Comparison of ENCODE assay signal across 9 mouse cellular contexts in genomic region chr12:112958303-112958702, GRCm38 (mm10). TPM values are rescaled to one million over a fixed set of nuclear protein-coding genes. Genes with fewer than 3 reads are reported as not detected.
DNase-seq lines count a peak whose midpoint lies in the region; ATAC-seq lines count a peak whose summit lies in the region.
"Had no signal": no experiment of that assay in that cellular context is flagged by ENCODE, and none has a peak within 500 bp of the region (broad histone marks: within the 10 kb centered on the region; RNA-seq: fewer than 3 reads in every experiment).

No protein-coding gene starts in this region.

- no peaks in the 10 kb centered on the region for H3K27me3 ChIP-seq in neural tube, embryonic 15.5 days (replicated peaks)
- no peaks in the 10 kb centered on the region for H3K27me3 ChIP-seq in intestine, embryonic 14.5 days (replicated peaks; ENCODE audit: control insufficient read depth, insufficient read depth, low read length)
- H3K27me3 ChIP-seq: neural tube, embryonic 12.5 days had no signal

- peaks cover 44% of the 10 kb centered on the region for H3K36me3 ChIP-seq in neural tube, embryonic 15.5 days
- H3K36me3 ChIP-seq in intestine, embryonic 14.5 days (ENCODE audit: control insufficient read depth, insufficient read depth, low read length): peaks cover 44% of the 10 kb centered on the region

- peak; percentile 68 to 83 for DNase-seq in adrenal gland, adult (ENCODE audit: inconsistent age in 2 of 2, low spot score in 1 of 2)
- no peak for DNase-seq in adrenal gland, adult 8-10 months
- DNase-seq in neural tube, embryonic 10.5 days (ENCODE audit: extremely low spot score, low spot score): peak; percentile 32
- DNase-seq in embryo, embryonic 11 days: peak; percentile 53
- no peak for DNase-seq in intestine, embryonic 14.5 days (ENCODE audit: low spot score)
- no peak for DNase-seq in layer of hippocampus, adult 9-11 months

- 0 out of 2 replicates have a peak, but pooled peaks cover 4% of the 10 kb centered on the region for H3K4me1 ChIP-seq in neural tube, embryonic 15.5 days
- H3K4me1 ChIP-seq in intestine, embryonic 14.5 days (replicated peaks; ENCODE audit: control insufficient read depth, insufficient read depth, low read length): no peaks in the 10 kb centered on the region
- H3K4me1 ChIP-seq: neural tube, embryonic 12.5 days had no signal

- H3K9me3 ChIP-seq in neural tube, embryonic 15.5 days (replicated peaks): no peaks in the 10 kb centered on the region
- H3K9me3 ChIP-seq in intestine, embryonic 14.5 days (ENCODE audit: control insufficient read depth, low read length): no peaks in the 10 kb centered on the region
- H3K9me3 ChIP-seq: neural tube, embryonic 12.5 days had no signal

- no peak overlapping the region for H3K27ac ChIP-seq in neural tube, embryonic 15.5 days (replicated peaks)
- H3K27ac ChIP-seq in intestine, embryonic 14.5 days (ENCODE audit: low read depth): no peak overlapping the region
- H3K27ac ChIP-seq: neural tube, embryonic 12.5 days had no signal

- no peak; the same call in 1 of the 2 replicates for ATAC-seq in neural tube, embryonic 15.5 days (ENCODE audit: low FRiP score)
- peak; percentile 65 for ATAC-seq in intestine, embryonic 14.5 days (replicated peaks; ENCODE audit: low FRiP score, low TSS enrichment, low read depth)
- ATAC-seq in megakaryocyte progenitor cell, adult 5-6 weeks (replicated peaks; ENCODE audit: poor library complexity): peak; percentile 53

- 40% methylated on average over 4 of the region's 4 CpGs for WGBS in neural tube, embryonic 15.5 days
- 31% methylated on average over 4 of the region's 4 CpGs for WGBS in intestine, embryonic 14.5 days

- no peak overlapping the region for H3K4me2 ChIP-seq in neural tube, embryonic 15.5 days
- no peak overlapping the region for H3K4me2 ChIP-seq in intestine, embryonic 14.5 days (ENCODE audit: low read length)
- H3K4me2 ChIP-seq: neural tube, embryonic 12.5 days had no signal

- H3K9ac ChIP-seq in neural tube, embryonic 15.5 days (replicated peaks): no peak overlapping the region
- H3K9ac ChIP-seq in intestine, embryonic 14.5 days (ENCODE audit: low read length): no peak overlapping the region
- H3K9ac ChIP-seq: neural tube, embryonic 12.5 days had no signal

- H3K4me3 ChIP-seq in neural tube, embryonic 15.5 days (replicated peaks): no peak overlapping the region
- no peak overlapping the region for H3K4me3 ChIP-seq in intestine, embryonic 14.5 days (ENCODE audit: low read depth, low read length)
- H3K4me3 ChIP-seq: neural tube, embryonic 12.5 days had no signal

RNA-seq across cellular contexts. Expression of gene Nudt14, which starts 16.4 kb away (rescaled TPM):
- 10 to 100 TPM; 29.3 to 45.0 (median 36.1) TPM for total RNA-seq in adrenal gland, adult 8-10 months (2022)
- 62.4 and 66.8 TPM in 2 replicates for polyA plus RNA-seq in neural tube, embryonic 15.5 days (2015; fragmentation: Nextera tagmentation; extraction: Ambion mirVana)
- polyA plus RNA-seq in intestine, embryonic 14.5 days (2014; fragmentation: Nextera tagmentation; extraction: Ambion mirVana): 102 and 105 TPM in 2 replicates
- total RNA-seq in megakaryocyte progenitor cell, adult 5-6 weeks (2015): 12.6 and 13.4 TPM in 2 replicates
- 14.8 TPM in 2 replicates for total RNA-seq in megakaryocyte progenitor cell, adult 5-6 weeks (2017)

RNA-seq across cellular contexts. Expression of gene Btbd6, which starts 18.0 kb away (rescaled TPM):
- 10 to 100 TPM; 21.5 to 30.9 (median 24.2) TPM for total RNA-seq in adrenal gland, adult 8-10 months (2022)
- 46.3 and 50.0 TPM in 2 replicates for polyA plus RNA-seq in neural tube, embryonic 15.5 days (2015; fragmentation: Nextera tagmentation; extraction: Ambion mirVana)
- 21.7 and 23.2 TPM in 2 replicates for polyA plus RNA-seq in intestine, embryonic 14.5 days (2014; fragmentation: Nextera tagmentation; extraction: Ambion mirVana)
- total RNA-seq in megakaryocyte progenitor cell, adult 5-6 weeks (2015): 7.7 and 9.5 TPM in 2 replicates
- 5.2 and 6.4 TPM in 2 replicates for total RNA-seq in megakaryocyte progenitor cell, adult 5-6 weeks (2017)

RNA-seq across cellular contexts. Expression of gene Jag2, which starts 28.7 kb away (rescaled TPM):
- 10 to 100 TPM in 1 of 4 experiments, 1 to 10 TPM in 3; 3.7 to 10.1 (median 6.6) TPM for total RNA-seq in adrenal gland, adult 8-10 months (2022)
- 13.6 and 14.8 TPM in 2 replicates for polyA plus RNA-seq in neural tube, embryonic 15.5 days (2015; fragmentation: Nextera tagmentation; extraction: Ambion mirVana)
- polyA plus RNA-seq in intestine, embryonic 14.5 days (2014; fragmentation: Nextera tagmentation; extraction: Ambion mirVana): 4.1 and 4.4 TPM in 2 replicates
- 0.64 and 0.78 TPM in 2 replicates for total RNA-seq in megakaryocyte progenitor cell, adult 5-6 weeks (2015)
- total RNA-seq in megakaryocyte progenitor cell, adult 5-6 weeks (2017): 2.4 and 4.5 TPM in 2 replicates

RNA-seq across cellular contexts. Expression of gene Brf1, which starts 42.2 kb away (rescaled TPM):
- 10 to 100 TPM; 49.6 to 86.9 (median 68.3) TPM for total RNA-seq in adrenal gland, adult 8-10 months (2022)
- 44.1 and 49.3 TPM in 2 replicates for polyA plus RNA-seq in neural tube, embryonic 15.5 days (2015; fragmentation: Nextera tagmentation; extraction: Ambion mirVana)
- 53.8 and 55.8 TPM in 2 replicates for polyA plus RNA-seq in intestine, embryonic 14.5 days (2014; fragmentation: Nextera tagmentation; extraction: Ambion mirVana)
- 24.0 and 29.3 TPM in 2 replicates for total RNA-seq in megakaryocyte progenitor cell, adult 5-6 weeks (2015)
- 27.2 and 39.0 TPM in 2 replicates for total RNA-seq in megakaryocyte progenitor cell, adult 5-6 weeks (2017)

RNA-seq across cellular contexts. Expression of gene Pacs2, which starts 56.0 kb away (rescaled TPM):
- total RNA-seq in adrenal gland, adult 8-10 months (2022): 10 to 100 TPM; 42.2 to 60.4 (median 53.7) TPM
- polyA plus RNA-seq in neural tube, embryonic 15.5 days (2015; fragmentation: Nextera tagmentation; extraction: Ambion mirVana): 21.9 and 27.6 TPM in 2 replicates
- polyA plus RNA-seq in intestine, embryonic 14.5 days (2014; fragmentation: Nextera tagmentation; extraction: Ambion mirVana): 12.5 and 14.3 TPM in 2 replicates
- total RNA-seq in megakaryocyte progenitor cell, adult 5-6 weeks (2015): 16.2 and 16.8 TPM in 2 replicates
- total RNA-seq in megakaryocyte progenitor cell, adult 5-6 weeks (2017): 9.2 and 10.0 TPM in 2 replicates

Comparison
In these comparisons a context has a peak if more than half of its experiments do, and no peak if none do; other contexts are left out.
1. DNase-seq: peak in adrenal gland, adult (2 of 2), neural tube, embryonic 10.5 days (single experiment) and embryo, embryonic 11 days (single experiment); none in adrenal gland, adult 8-10 months (single experiment), intestine, embryonic 14.5 days (single experiment) and layer of hippocampus, adult 9-11 months (single experiment).